Mouse (Mus musculus) CH12.LX (cell line): ENCODE measurements around the gene Habp4. TPM values are rescaled to one million over a fixed set of nuclear protein-coding genes. Genes with fewer than 3 reads are reported as not detected.

ENCODE experiments used
- DNase-seq: peaks from one replicate; pipeline ENCODE4 v3.0.0-alpha.2; 2013; ENCODE audit errors: extremely low read depth
- H3K27ac ChIP-seq: 2 replicates; pipeline ENCODE4 v1.5.1; 2012; ENCODE audit warnings: low read depth, mild to moderate bottlenecking, control low read depth, moderate library complexity; ENCODE audit not compliant: insufficient read depth
- H3K27me3 ChIP-seq: replicated peaks from 2 replicates; pipeline ENCODE3; 2012; ENCODE audit warnings: inconsistent platforms
- H3K36me3 ChIP-seq, 2 experiments: replicated peaks in 1 of 2; 2 replicates each; pipeline versions ENCODE3 to v1.6.1; 2012; ENCODE audit warnings: inconsistent platforms in 1 of 2, low read length in 1 of 2, mild to moderate bottlenecking in 1 of 2, mixed read lengths in 1 of 2, moderate library complexity in 1 of 2; ENCODE audit not compliant: control insufficient read depth in 1 of 2, insufficient read depth in 1 of 2
- H3K4me1 ChIP-seq, 2 experiments: 2 replicates each; pipeline ENCODE4 v1.6.1; 2012; ENCODE audit warnings: inconsistent platforms in 1 of 2, moderate library complexity in 1 of 2; ENCODE audit not compliant: insufficient read depth in 2 of 2, control insufficient read depth in 1 of 2
- H3K4me2 ChIP-seq: 2 replicates; pipeline ENCODE4 v1.6.1; 2012; ENCODE audit warnings: low read depth, mild to moderate bottlenecking, control low read depth; ENCODE audit not compliant: poor library complexity, insufficient read depth, severe bottlenecking
- H3K4me3 ChIP-seq, 3 experiments: fragments of 150-350 bp in 1 of 3; sonication (generic) in 1 of 3; replicated peaks in 1 of 3; 2 replicates each; pipeline versions ENCODE3 to v1.5.1; 2011 to 2012; ENCODE audit warnings: low read depth in 2 of 3, low read length in 2 of 3, mild to moderate bottlenecking in 2 of 3, moderate library complexity in 2 of 3, control low read depth in 1 of 3, improper control_type of control experiment in 1 of 3, inconsistent platforms in 1 of 3, mixed read lengths in 1 of 3; ENCODE audit not compliant: poor library complexity in 1 of 3
- H3K79me2 ChIP-seq: replicated peaks from 2 replicates; pipeline ENCODE4 v1.6.1; 2012; ENCODE audit warnings: mild to moderate bottlenecking, moderate library complexity; ENCODE audit not compliant: control insufficient read depth, poor library complexity, insufficient read depth, severe bottlenecking; ENCODE audit errors: extremely low read depth
- H3K9ac ChIP-seq: 2 replicates; pipeline ENCODE4 v1.6.1; 2012; ENCODE audit warnings: low read depth, mild to moderate bottlenecking, control low read depth, moderate library complexity; ENCODE audit not compliant: insufficient read depth
- H3K9me3 ChIP-seq: replicated peaks from 2 replicates; pipeline ENCODE3; 2012; ENCODE audit warnings: low read length, inconsistent platforms, mixed read lengths
- BHLHE40 ChIP-seq: IDR thresholded peaks from 2 replicates; pipeline ENCODE4 v1.6.1; 2011; ENCODE audit warnings: mild to moderate bottlenecking, low read depth, low read length, improper control_type of control experiment
- CHD1 ChIP-seq: IDR thresholded peaks from 2 replicates; pipeline ENCODE4 v1.6.1; 2012; ENCODE audit warnings: low read depth, low read length, improper control_type of control experiment, inconsistent platforms
- CHD2 ChIP-seq: IDR thresholded peaks from 2 replicates; pipeline ENCODE4 v1.6.1; 2011; ENCODE audit warnings: low read length, improper control_type of control experiment
- E2F4 ChIP-seq: IDR thresholded peaks from 2 replicates; pipeline ENCODE4 v1.6.1; 2011; ENCODE audit warnings: low read depth, low read length, improper control_type of control experiment; ENCODE audit not compliant: insufficient replicate concordance
- ELF1 ChIP-seq: IDR thresholded peaks from 2 replicates; pipeline ENCODE4 v1.6.1; 2014; ENCODE audit warnings: low read depth, mild to moderate bottlenecking, inconsistent platforms, low read length, improper control_type of control experiment
- EP300 ChIP-seq: IDR thresholded peaks from 2 replicates; pipeline ENCODE4 v1.6.1; 2011; ENCODE audit warnings: low read length, improper control_type of control experiment
- ETS1 ChIP-seq: conservative IDR thresholded peaks from 2 replicates; pipeline ENCODE4 v1.6.1; 2012; ENCODE audit warnings: low read depth, mild to moderate bottlenecking, inconsistent platforms, low read length, improper control_type of control experiment, moderate library complexity
- JUN ChIP-seq: IDR thresholded peaks from 2 replicates; pipeline ENCODE4 v1.6.1; 2011; ENCODE audit warnings: low read depth, mild to moderate bottlenecking, low read length, improper control_type of control experiment, moderate library complexity; ENCODE audit not compliant: insufficient read depth
- MAFK ChIP-seq: IDR thresholded peaks from 2 replicates; pipeline ENCODE4 v1.6.1; 2011; ENCODE audit warnings: low read length, improper control_type of control experiment; ENCODE audit not compliant: insufficient replicate concordance
- MAX ChIP-seq: IDR thresholded peaks from 2 replicates; pipeline ENCODE4 v1.6.1; 2011; ENCODE audit warnings: low read length, improper control_type of control experiment
- PAX5 ChIP-seq: IDR thresholded peaks from 2 replicates; pipeline ENCODE4 v1.6.1; 2012; ENCODE audit warnings: low read length, inconsistent platforms, mixed read lengths
- POLR2AphosphoS2 ChIP-seq: IDR thresholded peaks from 2 replicates; pipeline ENCODE4 v1.6.1; 2011; ENCODE audit warnings: low read depth, low read length, improper control_type of control experiment
- RCOR1 ChIP-seq: conservative IDR thresholded peaks from 2 replicates; pipeline ENCODE4 v1.6.1; 2012; ENCODE audit warnings: low read depth, mild to moderate bottlenecking, inconsistent platforms, low read length, improper control_type of control experiment
- SIN3A ChIP-seq: IDR thresholded peaks from 2 replicates; pipeline ENCODE4 v1.6.1; 2012; ENCODE audit warnings: low read length, improper control_type of control experiment, inconsistent platforms
- TBP ChIP-seq: conservative IDR thresholded peaks from 2 replicates; pipeline ENCODE4 v1.6.1; 2011; ENCODE audit warnings: low read depth, low read length, improper control_type of control experiment
- TCF12 ChIP-seq: IDR thresholded peaks from 2 replicates; pipeline ENCODE4 v1.6.1; 2014; ENCODE audit warnings: low read depth, mild to moderate bottlenecking, inconsistent platforms, low read length, improper control_type of control experiment
- ZC3H11A ChIP-seq: IDR thresholded peaks from 2 replicates; pipeline ENCODE4 v1.6.1; 2012; ENCODE audit warnings: low read depth, mild to moderate bottlenecking, inconsistent platforms, low read length, improper control_type of control experiment
- ZMIZ1 ChIP-seq: IDR thresholded peaks from 2 replicates; pipeline ENCODE4 v1.6.1; 2012; ENCODE audit warnings: low read depth, mild to moderate bottlenecking, inconsistent platforms, low read length, improper control_type of control experiment
- ZNF384 ChIP-seq: IDR thresholded peaks from 2 replicates; pipeline ENCODE4 v1.6.1; 2012; ENCODE audit warnings: low read depth, low read length, improper control_type of control experiment, inconsistent platforms
- dilution Hi-C: fragments of 300-500 bp; cut with MboI; formaldehyde crosslinking; loops from 2 replicates; pipeline ENCODE4 v1.14.3; 2020; ENCODE audit warnings: low sequenced_read_pairs; ENCODE audit not compliant: extremely low pct_unique_long_range_greater_than_20kb, extremely low pct_ligation_motif_present
- in situ Hi-C: fragments of 300-500 bp; cut with MboI; formaldehyde crosslinking; loops from 3 replicates; pipeline ENCODE4 v1.14.3; 2019; ENCODE audit warnings: low sequenced_read_pairs, low pct_ligation_motif_present, low pct_unique_long_range_greater_than_20kb, mixed read lengths
- polyA plus RNA-seq: library from polyadenylated mRNA; unstranded; fragments of >175 nt; gene quantifications from 2 replicates; pipeline ENCODE4 v1.2.1, GENCODE M21; 2012; ENCODE audit warnings: low read depth; ENCODE audit not compliant: insufficient read length
- total RNA-seq, 2 experiments: library from RNA; depleted of rRNA; stranded (reverse); fragments of 300-350 nt in 1 of 2; fragments of >200 nt in 1 of 2; gene quantifications; 2 replicates each; pipeline ENCODE4 v1.2.3; 2012 to 2014

Gene Habp4
- total and polyA plus RNA-seq, 3 experiments = 3.3 to 3.5 (median 3.3) TPM

DNA sequence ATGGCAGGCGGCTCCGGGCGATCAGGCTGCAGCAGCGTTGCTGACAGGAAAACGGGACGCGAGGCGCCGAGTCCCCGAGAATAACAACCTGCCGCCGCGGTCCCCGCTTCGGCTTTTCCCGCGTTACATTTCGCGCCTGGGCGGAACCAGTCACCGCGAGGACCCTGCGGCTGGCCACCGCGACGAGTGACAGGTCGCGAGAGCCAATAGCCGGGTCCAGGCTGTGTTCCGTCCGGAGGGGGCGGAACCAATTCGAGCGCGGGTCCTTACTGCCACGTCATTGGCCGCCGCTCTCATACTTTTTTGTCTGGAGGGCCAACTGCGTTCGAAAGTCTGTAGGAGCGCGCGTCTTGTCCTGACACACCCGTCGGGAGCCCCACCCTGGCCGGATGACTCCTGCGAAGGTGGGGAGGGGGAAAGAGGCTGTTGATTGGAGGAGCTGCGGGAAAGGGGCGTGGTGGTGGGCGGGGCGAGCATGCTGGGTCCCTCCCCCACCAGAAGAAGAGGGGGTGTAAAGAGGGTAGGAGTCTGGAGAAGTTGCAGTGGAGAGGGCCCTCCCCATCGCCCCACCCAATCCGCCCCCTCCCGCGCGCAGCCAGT is 8.4 kb upstream of the Habp4 start, which contains the start of gene Zfp367 (continued):
- TF ChIP-seq MAX (peak; percentile 82), RCOR1 (no peak), ZC3H11A (no peak), BHLHE40 (no peak), CHD1 (no peak), CHD2 (peak; percentile 64), ZMIZ1 (peak; percentile 22), TBP (no peak), MAFK (no peak)

DNA sequence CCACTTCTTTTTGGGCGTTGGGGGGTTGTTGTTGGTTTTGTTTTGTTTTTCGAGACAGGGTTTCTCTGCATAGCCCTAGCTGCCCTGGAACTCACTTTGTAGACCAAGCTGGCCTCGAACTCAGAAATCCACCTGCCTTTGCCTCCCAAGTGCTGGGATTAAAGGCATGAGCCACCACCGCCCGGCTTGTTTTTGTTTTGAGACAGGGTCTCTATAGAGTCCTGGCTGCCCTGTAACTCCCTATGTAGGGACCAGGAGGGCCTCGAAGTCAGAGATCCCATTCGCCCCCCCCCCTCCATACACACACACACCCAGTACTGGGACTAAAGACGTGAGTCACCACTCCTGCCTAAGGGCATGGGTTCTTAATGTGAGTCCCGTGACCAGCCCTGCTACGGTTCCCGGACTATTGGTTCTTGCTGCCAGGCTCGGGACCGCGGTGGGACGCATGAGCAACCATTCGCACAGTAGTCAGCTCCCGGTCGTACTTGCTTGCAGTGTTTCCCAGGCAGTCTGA is 7.8 kb upstream of the Habp4 start:
- peaks cover 0 to 6% of the 10 kb centered on the region in 2 experiments for H3K36me3 ChIP-seq
- dilution Hi-C loops = no loop called here
- H3K27me3 ChIP-seq = peaks cover 22% of the 10 kb centered on the region
- H3K9ac ChIP-seq = peak overlapping the region; percentile 55; the same call in 1 of the 2 replicates
- peak overlapping the region; percentile 91 for H3K4me2 ChIP-seq
- H3K27ac ChIP-seq = no peak overlapping the region
- H3K4me1 ChIP-seq = peaks cover 5 to 26% of the 10 kb centered on the region in 2 experiments
- no peak; the same call in 1 of the 2 replicates for TF ChIP-seq TCF12
- TF ChIP-seq BHLHE40 = peak; percentile 92
- TF ChIP-seq ETS1 = 0 out of 2 replicates have a peak, but pooled peaks have one; percentile 26
- no peaks in the 10 kb centered on the region for H3K9me3 ChIP-seq
- peak overlapping the region; percentile 15 to 94 (median 60) for H3K4me3 ChIP-seq
- H3K79me2 ChIP-seq = peaks cover 37% of the 10 kb centered on the region
- in situ Hi-C loops = no loop called here
- peak; percentile 51 for DNase-seq

DNA sequence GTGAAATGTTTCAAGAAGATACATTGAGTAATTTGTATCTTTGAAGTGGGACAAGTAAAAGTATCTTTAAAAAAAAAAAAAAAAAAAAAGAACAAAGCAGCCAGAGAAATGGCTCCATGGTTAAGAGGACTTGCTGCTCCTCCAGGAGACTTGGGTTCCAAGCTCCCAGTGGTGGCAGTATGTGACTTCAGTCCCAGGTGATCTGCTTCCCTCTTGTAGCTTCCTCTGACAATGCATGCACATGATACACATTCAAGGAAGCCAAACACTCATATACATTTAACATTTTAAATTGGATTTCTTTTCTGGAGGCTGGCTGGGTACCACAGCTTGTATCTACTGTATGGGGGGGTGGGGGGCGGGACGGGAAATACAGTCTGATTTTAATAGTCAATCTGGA is 7.0 kb upstream of the Habp4 start:
- H3K9me3 ChIP-seq = no peaks in the 10 kb centered on the region
- DNase-seq = no peak
- H3K4me2 ChIP-seq = 0 out of 2 replicates have a peak overlapping the region, but pooled peaks have one; percentile 4
- TF ChIP-seq SIN3A = no peak
- TF ChIP-seq ZC3H11A = no peak
- TF ChIP-seq ZNF384 = no peak; the same call in 1 of the 2 replicates
- TF ChIP-seq JUN = no peak
- TF ChIP-seq E2F4 = no peak
- no peak for TF ChIP-seq EP300
- TF ChIP-seq PAX5 = no peak
- no peak for TF ChIP-seq ELF1
- TF ChIP-seq POLR2AphosphoS2 = no peak
- no peak for TF ChIP-seq ZMIZ1
- H3K36me3 ChIP-seq = peaks cover 0 to 6% of the 10 kb centered on the region in 2 experiments
- dilution Hi-C loops (no loop called here), in situ Hi-C loops (no loop called here)
- H3K4me1 ChIP-seq = peaks cover 5 to 19% of the 10 kb centered on the region in 2 experiments
- H3K9ac ChIP-seq = no peak overlapping the region
- H3K4me3 ChIP-seq = no peak overlapping the region
- peaks cover 26% of the 10 kb centered on the region for H3K27me3 ChIP-seq
- H3K79me2 ChIP-seq = peaks cover 29% of the 10 kb centered on the region
- no peak overlapping the region for H3K27ac ChIP-seq
